Mouse (Mus musculus) neural tube, embryonic 14.5 days (tissue): Measurements from ENCODE around the gene Ovol1. TPM values are rescaled to one million over a fixed set of nuclear protein-coding genes. Genes with fewer than 3 reads are reported as not detected.

Experiments used
- ATAC-seq: fragments of 200-750 bp; cut with Nextera tagmentation; 2 replicates; pipeline ENCODE4 v1.8.0; 2017; ENCODE audit warnings: low read depth, mild to moderate bottlenecking, moderate TSS enrichment, moderate library complexity
- H3K27ac ChIP-seq: fragments of 300-500 bp; sonication (generic); 2 replicates; pipeline ENCODE4 v1.5.1; 2014; ENCODE audit warnings: low read depth, mild to moderate bottlenecking, control low read depth, low read length, moderate library complexity, mixed read lengths
- H3K27me3 ChIP-seq: fragments of 300-500 bp; sonication (generic); 2 replicates; pipeline ENCODE4 v1.6.1; 2014; ENCODE audit warnings: low read length; ENCODE audit not compliant: control insufficient read depth, insufficient read depth
- H3K36me3 ChIP-seq: fragments of 300-500 bp; sonication (generic); 2 replicates; pipeline ENCODE4 v1.6.1; 2014; ENCODE audit warnings: low read length, mixed read lengths; ENCODE audit not compliant: control insufficient read depth, insufficient read depth
- H3K4me1 ChIP-seq: fragments of 300-500 bp; sonication (generic); 2 replicates; pipeline ENCODE4 v1.6.1; 2014; ENCODE audit warnings: low read length; ENCODE audit not compliant: control insufficient read depth, insufficient read depth
- H3K4me2 ChIP-seq: fragments of 300-500 bp; sonication (generic); 2 replicates; pipeline ENCODE4 v1.6.1; 2014; ENCODE audit warnings: mild to moderate bottlenecking, low read depth, low read length, control low read depth
- H3K4me3 ChIP-seq: fragments of 300-500 bp; sonication (generic); 2 replicates; pipeline ENCODE4 v1.5.1; 2014; ENCODE audit warnings: low read depth, low read length, control low read depth, mixed read lengths
- H3K9ac ChIP-seq: fragments of 300-500 bp; sonication (generic); replicated peaks from 2 replicates; pipeline ENCODE4 v1.6.1; 2014; ENCODE audit warnings: low read depth, mild to moderate bottlenecking, control low read depth, low read length, mixed read lengths
- H3K9me3 ChIP-seq: fragments of 300-500 bp; sonication (generic); 2 replicates; pipeline ENCODE4 v1.6.1; 2016; ENCODE audit warnings: low read length; ENCODE audit not compliant: control insufficient read depth
- WGBS: fragments of 180-500 bp; shearing (Covaris S2); extraction: QIAGEN DNeasy Blood & Tissue Kit; methylation state at CpG from one replicate; pipeline ENCODE4 v1.1.7; 2014; 5-methylcytosine and 5-hydroxymethylcytosine counted together
- polyA plus RNA-seq: library from polyadenylated mRNA; unstranded; fragments of >200 nt; fragmentation: Nextera tagmentation; extraction: Ambion mirVana; gene quantifications from 2 replicates; pipeline ENCODE4 v1.2.1, GENCODE M21; 2014

The Ovol1 gene
- 0.14 TPM in 1 of 2 replicates, not detected in the other for polyA plus RNA-seq

GRCm38 (mm10) chr19:5560457-5561041 is at the start of gene Ovol1:
Gene Ovol1, minus strand, starts transcription at chr19:5560646.
- no peak for ATAC-seq
- Histone ChIP-seq H3K9me3 (no peaks in the 10 kb centered on the region), H3K4me3 (peak within 1 kb of the TSS; percentile 27), H3K4me2 (peak within 1 kb of the TSS; percentile 50), H3K9ac (0 out of 2 replicates have a peak within 1 kb of the TSS, but pooled peaks have one; percentile 25), H3K27me3 (peaks cover 59% of the 10 kb centered on the region), H3K36me3 (no peaks in the 10 kb centered on the region), H3K4me1 (peaks cover 12% of the 10 kb centered on the region), H3K27ac (no peak within 1 kb of the TSS)
- under 1% methylated on average over 56 of the region's 57 CpGs for WGBS

DNA sequence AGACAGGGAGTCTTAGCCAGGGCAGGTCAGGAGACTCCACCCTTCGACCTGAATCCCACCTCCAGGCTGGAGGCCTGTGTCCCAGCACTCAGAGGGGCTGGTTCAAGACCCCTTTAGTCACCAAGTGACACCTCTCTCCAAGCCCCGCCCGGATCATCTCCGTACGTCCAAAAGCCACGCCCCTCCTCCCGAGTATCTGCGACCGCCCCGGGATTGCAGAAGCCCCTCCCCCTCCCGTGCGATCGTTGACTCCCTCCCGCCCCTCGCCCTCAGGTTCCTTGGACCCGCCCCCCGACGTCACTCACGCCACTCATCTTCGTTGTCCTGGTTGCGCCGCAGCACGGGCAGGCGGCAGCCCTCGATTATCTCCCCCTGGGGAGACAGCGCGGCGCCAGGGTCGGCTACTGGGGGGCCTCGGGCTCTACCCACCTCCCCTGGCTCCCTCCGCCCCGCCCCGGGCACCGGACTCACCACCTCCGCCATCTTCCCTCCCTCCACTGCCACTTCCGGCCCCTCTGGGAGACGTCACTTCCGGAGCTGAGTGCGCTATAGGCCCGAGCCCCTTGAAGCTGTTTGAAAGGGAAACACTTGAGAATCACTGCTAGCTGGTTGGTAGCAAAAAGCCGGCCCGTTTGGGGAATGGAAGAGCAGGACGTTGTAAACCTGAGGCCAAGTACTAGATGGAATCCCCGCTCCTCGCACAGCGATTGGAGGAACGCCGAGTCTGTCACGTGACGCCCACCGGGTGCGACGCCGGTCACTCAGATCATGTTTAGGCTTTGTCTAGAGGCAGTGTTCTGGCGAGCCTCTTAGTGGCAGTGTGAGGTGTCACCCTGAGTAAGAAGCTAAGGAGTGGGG is 49.3 kb upstream of the Ovol1 start, which contains the start of gene Kat5:
Kat5 (minus strand) TSS at position 691 of the 858 bp plus-strand sequence.
- peak within 1 kb of the TSS; percentile 60 for H3K4me2 ChIP-seq
- peak within 1 kb of the TSS; percentile 99 for H3K27ac ChIP-seq
- H3K9me3 ChIP-seq: no peaks in the 10 kb centered on the region
- no peaks in the 10 kb centered on the region for H3K27me3 ChIP-seq
- ATAC-seq: peak; percentile 93
- peak within 1 kb of the TSS; percentile 72 for H3K4me3 ChIP-seq
- peak within 1 kb of the TSS; percentile 85 for H3K9ac ChIP-seq
- H3K36me3 ChIP-seq: peaks cover 30% of the 10 kb centered on the region
- H3K4me1 ChIP-seq: peaks cover 20% of the 10 kb centered on the region
- WGBS: under 1% methylated on average over 54 of the region's 55 CpGs

DNA sequence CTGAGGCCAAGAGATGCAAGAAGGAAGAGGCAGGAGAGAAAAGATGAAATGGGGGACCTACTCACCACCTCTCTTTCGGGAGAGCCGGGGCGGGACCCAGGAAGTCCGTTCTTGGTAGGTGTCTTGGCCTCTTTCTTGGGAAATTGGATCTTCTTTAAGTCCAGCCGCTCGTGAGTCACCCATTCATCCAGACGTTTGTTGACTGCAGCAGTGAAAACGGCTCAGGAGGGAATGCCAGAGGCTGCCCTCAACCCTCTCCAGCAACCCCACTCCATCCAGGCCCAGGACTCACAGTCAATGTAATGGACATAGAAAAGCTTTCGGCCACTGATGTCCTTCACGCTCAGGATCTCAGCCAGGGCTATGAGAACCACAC is 48.7 kb upstream of the Ovol1 start:
- Histone ChIP-seq H3K4me2 (peak overlapping the region; percentile 60), H3K27me3 (no peaks in the 10 kb centered on the region), H3K27ac (peak overlapping the region; percentile 99), H3K36me3 (peaks cover 36% of the 10 kb centered on the region), H3K9ac (peak overlapping the region; percentile 85), H3K9me3 (no peaks in the 10 kb centered on the region), H3K4me1 (peaks cover 20% of the 10 kb centered on the region), H3K4me3 (peak overlapping the region; percentile 72)
- 61% methylated on average over 10 of the region's 10 CpGs for WGBS
- no peak for ATAC-seq

GRCm38 (mm10) chr19:5608707-5609106 is 48.3 kb upstream of the Ovol1 start:
- Histone ChIP-seq H3K4me2 (peak overlapping the region; percentile 60), H3K9me3 (no peaks in the 10 kb centered on the region), H3K27me3 (no peaks in the 10 kb centered on the region), H3K4me3 (peak overlapping the region; percentile 72), H3K4me1 (peaks cover 20% of the 10 kb centered on the region), H3K9ac (no peak overlapping the region), H3K27ac (no peak overlapping the region), H3K36me3 (peaks cover 40% of the 10 kb centered on the region)
- whole genome bisulfite sequencing: 93% methylated on average over 13 of the region's 13 CpGs
- no peak for ATAC-seq

DNA sequence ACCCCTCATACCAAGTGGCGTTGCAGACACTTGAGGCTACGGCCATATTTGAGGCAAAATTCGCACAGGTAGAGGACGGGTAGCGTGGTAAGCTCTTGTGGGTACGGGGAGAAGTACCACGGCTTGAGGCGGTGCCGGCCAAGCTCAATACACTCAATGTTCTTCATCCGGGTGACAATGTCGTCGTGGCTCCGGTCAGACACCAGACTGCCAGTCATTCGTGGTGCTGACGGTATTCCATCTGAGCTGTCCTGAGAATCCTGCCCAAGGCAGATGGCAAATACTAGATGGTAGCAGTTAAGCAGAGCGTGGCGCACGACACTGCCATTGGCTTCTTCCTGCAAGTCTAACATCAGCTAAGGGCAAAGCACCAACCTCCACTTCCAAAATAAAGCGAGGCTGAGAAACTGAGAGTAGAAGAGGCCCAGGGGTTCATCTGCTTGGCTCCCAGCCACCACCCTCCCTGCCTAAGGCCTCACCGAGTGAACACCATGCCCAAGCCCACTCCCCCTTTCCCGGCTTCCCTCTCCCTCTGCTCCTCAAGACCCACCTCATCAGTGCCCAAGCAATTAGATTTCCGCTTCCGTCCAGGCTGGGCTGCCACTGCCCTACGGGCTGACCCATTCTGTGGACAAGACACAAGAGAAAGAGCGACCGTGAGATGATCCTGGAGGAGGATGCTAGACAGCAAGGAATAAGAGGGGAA is 47.4 kb upstream of the Ovol1 start:
- H3K9ac ChIP-seq: no peak overlapping the region
- H3K4me2 ChIP-seq: 0 out of 2 replicates have a peak overlapping the region, but pooled peaks have one; percentile 60

DNA sequence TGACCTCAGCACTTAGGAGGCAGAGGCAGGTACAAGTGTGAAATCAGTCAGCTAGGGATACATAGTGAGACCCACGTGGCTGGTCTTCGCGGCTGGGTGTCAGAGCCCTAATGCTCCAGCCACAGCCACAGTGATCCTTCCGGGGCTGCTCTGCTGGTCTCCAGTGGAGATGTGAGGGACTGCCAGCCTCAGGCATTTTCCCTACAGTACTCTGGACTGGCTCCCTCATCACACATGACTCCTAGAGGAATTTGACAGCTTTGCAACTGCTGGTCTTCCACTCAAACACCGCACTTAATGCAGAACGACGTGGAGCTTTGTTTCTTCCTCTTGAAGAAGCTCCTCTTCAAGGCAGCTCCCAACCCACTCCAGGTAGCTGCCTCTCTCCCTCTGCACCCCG is 45.8 kb upstream of the Ovol1 start:
- Histone ChIP-seq H3K27me3 (no peaks in the 10 kb centered on the region), H3K4me1 (peaks cover 28% of the 10 kb centered on the region), H3K9me3 (no peaks in the 10 kb centered on the region), H3K9ac (no peak overlapping the region), H3K4me2 (no peak overlapping the region), H3K27ac (no peak overlapping the region), H3K4me3 (no peak overlapping the region), H3K36me3 (peaks cover 45% of the 10 kb centered on the region)
- 86% methylated on average over 8 of the region's 8 CpGs for WGBS
- no peak for ATAC-seq

More for the DNA sequence above, 47.4 kb upstream of the Ovol1 start:
- no peak overlapping the region for H3K27ac ChIP-seq
- H3K4me1 ChIP-seq: peaks cover 22% of the 10 kb centered on the region
- no peaks in the 10 kb centered on the region for H3K27me3 ChIP-seq
- H3K9me3 ChIP-seq: no peaks in the 10 kb centered on the region
- no peak for ATAC-seq
- no peak overlapping the region for H3K4me3 ChIP-seq
- peaks cover 45% of the 10 kb centered on the region for H3K36me3 ChIP-seq
- WGBS: 96% methylated on average over 26 of the region's 26 CpGs

DNA sequence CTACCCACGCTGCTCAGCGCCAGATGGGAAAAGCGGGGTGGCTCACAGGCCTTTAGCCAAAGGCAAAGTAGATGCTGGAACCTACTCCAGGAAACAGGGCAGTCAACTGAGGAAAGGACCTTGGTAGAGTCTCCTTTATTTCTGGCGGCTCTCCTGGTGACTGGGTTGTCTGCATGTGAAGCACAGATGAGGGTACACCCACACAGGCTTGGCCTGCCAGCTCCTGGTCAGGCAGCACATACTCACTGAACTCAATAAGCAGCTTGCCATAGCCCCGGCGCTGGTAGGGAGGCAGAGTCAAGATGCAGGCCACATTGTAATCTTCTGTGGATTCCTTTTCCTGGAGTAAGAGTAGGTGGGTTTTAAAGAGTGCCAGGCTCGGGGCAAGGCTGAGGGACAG is 44.7 kb upstream of the Ovol1 start:
- peaks cover 21% of the 10 kb centered on the region for H3K4me1 ChIP-seq
- no peaks in the 10 kb centered on the region for H3K9me3 ChIP-seq
- ATAC-seq: no peak
- H3K4me2 ChIP-seq: no peak overlapping the region
- H3K27ac ChIP-seq: no peak overlapping the region
- H3K27me3 ChIP-seq: no peaks in the 10 kb centered on the region
- 93% methylated on average over 7 of the region's 7 CpGs for WGBS
- H3K9ac ChIP-seq: no peak overlapping the region
- no peak overlapping the region for H3K4me3 ChIP-seq
- peaks cover 45% of the 10 kb centered on the region for H3K36me3 ChIP-seq

DNA sequence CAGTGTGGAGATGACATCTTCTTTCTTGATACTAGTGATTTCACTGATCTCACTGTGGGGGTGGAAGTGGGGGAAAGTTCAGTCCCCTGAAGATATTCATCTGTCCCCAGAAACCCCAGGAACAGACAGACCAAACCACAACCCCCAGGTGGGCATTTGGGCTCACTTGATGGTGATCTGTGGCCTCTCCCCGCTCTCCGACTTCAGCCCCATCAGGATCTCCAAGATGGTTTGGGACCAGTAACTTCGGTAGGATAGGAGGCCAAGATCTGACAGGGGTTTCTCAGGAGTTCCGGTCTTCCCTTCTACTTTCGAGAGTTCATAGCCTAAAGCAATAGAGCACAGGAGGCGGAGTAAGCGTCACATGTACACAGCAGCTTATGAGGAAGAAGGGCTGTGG is 43.2 kb upstream of the Ovol1 start:
- ATAC-seq: no peak
- no peaks in the 10 kb centered on the region for H3K27me3 ChIP-seq
- H3K36me3 ChIP-seq: peaks cover 45% of the 10 kb centered on the region
- H3K4me3 ChIP-seq: no peak overlapping the region
- no peaks in the 10 kb centered on the region for H3K9me3 ChIP-seq
- H3K4me1 ChIP-seq: peaks cover 15% of the 10 kb centered on the region
- 93% methylated on average over 7 of the region's 7 CpGs for WGBS
- no peak overlapping the region for H3K4me2 ChIP-seq
- H3K9ac ChIP-seq: no peak overlapping the region
- H3K27ac ChIP-seq: no peak overlapping the region
